Mouse (Mus musculus): Measurements from ENCODE around the gene Siva1. TPM values are rescaled to one million over a fixed set of nuclear protein-coding genes. Genes with fewer than 3 reads are reported as not detected.
A peak's percentile ranks its signal among the peaks of the same experiment; 100 is the strongest.

Siva1 gene
- polyA plus RNA-seq, 1 experiment from 2014 or later = 222 TPM

DNA sequence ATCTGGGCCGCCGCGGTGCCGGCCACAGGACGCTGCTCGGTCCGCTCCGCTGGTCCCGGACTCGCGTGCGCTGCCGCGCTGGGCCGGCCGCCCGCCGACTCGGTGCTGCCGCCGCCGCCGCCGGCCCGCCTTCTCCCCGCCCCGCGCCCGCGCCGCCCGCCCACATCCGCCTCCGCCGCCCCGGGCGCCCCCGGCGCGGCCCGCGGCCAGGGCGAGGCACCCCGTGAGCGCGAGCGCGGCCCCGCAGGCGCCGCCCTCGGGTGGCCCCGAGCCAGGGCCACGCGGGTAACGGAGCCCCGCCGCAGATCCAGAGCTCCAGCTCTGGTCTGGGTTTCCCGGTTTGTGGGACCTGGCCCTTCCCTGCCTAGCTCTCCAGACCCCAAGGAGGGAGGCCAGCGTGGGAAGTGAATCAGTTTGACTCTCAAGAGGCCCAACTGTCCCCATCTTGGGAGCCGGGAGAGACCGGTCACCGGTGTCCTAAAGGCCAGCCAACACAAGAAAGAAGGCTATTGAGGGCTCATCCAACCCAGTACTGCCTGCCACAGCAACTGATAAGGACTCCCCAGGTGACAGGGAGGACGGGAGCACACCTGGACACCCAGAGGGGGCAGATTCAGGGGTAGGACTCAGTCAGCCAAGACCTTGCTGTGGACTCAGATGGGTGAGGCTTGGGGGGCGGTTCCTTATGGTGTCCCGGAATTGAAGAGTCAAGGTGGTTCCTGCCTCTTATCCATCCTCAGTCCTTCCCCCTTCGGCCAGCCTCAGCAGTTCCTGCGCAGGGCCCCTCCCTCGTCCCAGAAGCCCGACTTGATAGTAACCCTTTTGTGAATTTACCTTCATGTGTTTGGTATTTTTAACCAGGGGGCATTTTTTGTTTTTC lies 29.9 kb downstream of the Siva1 start, which contains the start of gene Akt1:
Akt1 (minus strand) TSS at position 753 of the 880 bp plus-strand sequence.
- Histone ChIP-seq H3K4me1 (replicated peaks; ENCODE audit: control insufficient read depth, insufficient read depth, low read length) (peaks cover 40% of the 10 kb centered on the region), H3K4me3 (ENCODE audit: low read depth, low read length) (peak within 1 kb of the TSS; percentile 98)
- WGBS = under 1% methylated on average over 49 of the region's 70 CpGs

DNA sequence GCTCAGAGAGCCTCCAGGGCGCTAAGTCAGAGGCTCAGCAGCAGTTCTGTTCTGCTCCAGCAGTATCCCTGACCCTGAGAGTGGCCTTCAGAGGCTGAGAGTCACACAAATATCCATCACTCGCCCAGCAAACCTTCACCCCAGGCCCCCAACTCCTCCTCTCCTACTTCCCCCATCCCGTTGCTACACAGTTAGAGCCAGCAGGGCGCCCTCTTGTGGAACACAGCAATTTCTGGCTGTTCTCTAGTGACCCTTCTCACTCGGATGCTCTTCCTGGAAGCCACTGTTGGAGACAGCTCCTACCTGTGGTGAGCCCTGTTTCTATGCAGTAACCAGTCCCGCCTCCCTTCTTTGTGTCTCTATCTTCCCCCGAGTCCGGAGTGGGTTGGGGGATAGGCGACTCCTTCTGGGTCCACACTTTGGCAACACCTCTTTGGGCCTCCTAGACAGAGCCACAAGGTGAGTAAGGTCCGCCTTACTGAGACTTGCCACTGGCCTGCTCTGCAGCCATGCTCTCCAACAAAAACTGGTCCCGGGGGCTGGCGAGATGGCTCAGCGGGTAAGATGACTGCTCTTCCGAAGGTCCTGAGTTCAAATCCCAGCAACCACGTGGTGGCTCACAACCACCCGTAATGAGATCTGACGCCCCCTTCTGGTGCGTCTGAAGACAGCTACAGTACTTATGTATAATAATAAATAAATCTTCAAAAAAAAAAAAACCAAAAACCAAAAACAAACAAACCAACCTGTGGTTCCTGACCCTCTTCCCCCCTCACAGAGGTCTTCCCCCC lies 31.0 kb downstream of the Siva1 start:
- Histone ChIP-seq H3K9ac (ENCODE audit: low read depth, low read length) (peak overlapping the region; percentile 97), H3K27me3 (replicated peaks; ENCODE audit: control insufficient read depth, insufficient read depth, low read length) (peaks cover 34% of the 10 kb centered on the region), H3K4me1 (replicated peaks; ENCODE audit: control insufficient read depth, insufficient read depth, low read length) (peaks cover 44% of the 10 kb centered on the region), H3K4me2 (peak overlapping the region; percentile 94), H3K9me3 (ENCODE audit: control insufficient read depth, low read length) (no peaks in the 10 kb centered on the region), H3K4me3 (ENCODE audit: low read depth, low read length) (peak overlapping the region; percentile 98), H3K27ac (ENCODE audit: low read depth, low read length) (peak overlapping the region; percentile 94), H3K36me3 (ENCODE audit: control insufficient read depth, insufficient read depth, low read length) (no peaks in the 10 kb centered on the region; the same call in 1 of the 2 replicates)
- peak; percentile 62 for ATAC-seq (replicated peaks; ENCODE audit: low FRiP score)
- DNase-seq (ENCODE audit: low spot score) = peak; percentile 79
- WGBS = 15% methylated on average over 18 of the region's 18 CpGs

More for the DNA sequence above, 29.9 kb downstream of the Siva1 start, which contains the start of gene Akt1:
- ATAC-seq (replicated peaks; ENCODE audit: low FRiP score) (peak; percentile 65), DNase-seq (ENCODE audit: low spot score) (peak; percentile 84)
- Histone ChIP-seq H3K27me3 (replicated peaks; ENCODE audit: control insufficient read depth, insufficient read depth, low read length) (peaks cover 24% of the 10 kb centered on the region), H3K9ac (ENCODE audit: low read depth, low read length) (peak within 1 kb of the TSS; percentile 97), H3K36me3 (ENCODE audit: control insufficient read depth, insufficient read depth, low read length) (peaks cover 4% of the 10 kb centered on the region; the same call in 1 of the 2 replicates), H3K27ac (ENCODE audit: low read depth, low read length) (peak within 1 kb of the TSS; percentile 94), H3K9me3 (ENCODE audit: control insufficient read depth, low read length) (no peaks in the 10 kb centered on the region), H3K4me2 (peak within 1 kb of the TSS; percentile 94)

DNA sequence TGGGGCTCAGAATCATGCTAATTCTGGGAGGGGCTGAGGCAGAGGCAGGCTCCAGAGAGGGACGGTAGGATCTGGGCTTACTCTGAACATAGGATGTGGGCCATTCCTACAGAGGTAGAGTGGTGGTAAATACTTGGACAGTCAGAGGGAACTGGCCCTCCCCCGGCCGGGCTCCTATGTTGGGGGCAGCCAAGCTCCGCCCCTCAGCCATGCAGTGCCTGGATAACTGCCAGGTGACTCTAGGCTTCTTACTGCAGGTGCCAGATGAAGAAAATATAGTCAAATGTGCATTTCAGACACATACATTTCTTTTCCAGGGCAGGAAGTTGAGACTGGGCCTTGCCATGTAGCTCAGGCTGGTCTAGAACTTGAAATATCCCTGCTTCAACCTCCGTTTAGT lies 32.6 kb downstream of the Siva1 start:
- H3K9ac ChIP-seq (ENCODE audit: low read depth, low read length) = no peak overlapping the region
- no peaks in the 10 kb centered on the region for H3K9me3 ChIP-seq (ENCODE audit: control insufficient read depth, low read length)
- no peaks in the 10 kb centered on the region for H3K36me3 ChIP-seq (ENCODE audit: control insufficient read depth, insufficient read depth, low read length)
- no peak overlapping the region for H3K4me3 ChIP-seq (ENCODE audit: low read depth, low read length)
- no peak for ATAC-seq (replicated peaks; ENCODE audit: low FRiP score)
- 63% methylated on average over 5 of the region's 5 CpGs for WGBS
- H3K27ac ChIP-seq (ENCODE audit: low read depth, low read length) = no peak overlapping the region
- DNase-seq (ENCODE audit: low spot score) = no peak
- H3K27me3 ChIP-seq (replicated peaks; ENCODE audit: control insufficient read depth, insufficient read depth, low read length) = peaks cover 48% of the 10 kb centered on the region
- H3K4me1 ChIP-seq (replicated peaks; ENCODE audit: control insufficient read depth, insufficient read depth, low read length) = peaks cover 28% of the 10 kb centered on the region
- H3K4me2 ChIP-seq = no peak overlapping the region

DNA sequence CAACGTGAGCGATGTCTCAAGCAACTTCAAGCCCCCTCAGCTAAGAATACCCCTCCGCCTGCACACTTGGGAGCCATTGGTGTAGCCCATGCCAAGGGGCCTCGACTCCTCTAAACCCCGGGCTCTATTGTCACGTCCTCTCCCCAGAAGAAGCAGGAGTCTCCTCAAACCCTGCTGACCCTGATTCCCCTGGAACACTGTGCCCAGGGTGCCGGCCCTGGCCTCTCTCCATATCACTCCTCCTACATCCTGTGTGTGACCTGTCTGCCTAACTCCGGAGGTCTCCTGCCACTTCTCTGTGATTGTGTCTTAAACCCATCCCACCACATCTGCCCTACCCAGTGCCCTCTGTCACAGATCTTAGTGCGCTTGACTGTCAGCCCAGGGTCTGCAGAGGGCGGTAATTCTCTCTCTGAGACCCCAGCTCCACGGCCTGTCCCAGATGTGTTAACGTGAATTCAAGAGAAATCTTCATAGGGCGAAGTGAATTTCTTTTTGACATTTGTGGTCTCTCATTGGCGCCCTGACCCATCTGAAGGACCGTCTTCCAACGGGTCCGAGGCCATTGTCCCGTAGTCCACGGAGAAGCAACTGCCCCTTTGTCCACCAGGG lies 33.6 kb downstream of the Siva1 start:
- DNase-seq (ENCODE audit: low spot score) (no peak), ATAC-seq (replicated peaks; ENCODE audit: low FRiP score) (no peak)
- 24% methylated on average over 19 of the region's 19 CpGs for WGBS
- H3K4me2 ChIP-seq = peak overlapping the region; percentile 98
- no peak overlapping the region for H3K27ac ChIP-seq (ENCODE audit: low read depth, low read length)
- H3K4me3 ChIP-seq (ENCODE audit: low read depth, low read length) = peak overlapping the region; percentile 77
- H3K4me1 ChIP-seq (replicated peaks; ENCODE audit: control insufficient read depth, insufficient read depth, low read length) = peaks cover 18% of the 10 kb centered on the region
- H3K36me3 ChIP-seq (ENCODE audit: control insufficient read depth, insufficient read depth, low read length) = no peaks in the 10 kb centered on the region
- H3K9me3 ChIP-seq (ENCODE audit: control insufficient read depth, low read length) = no peaks in the 10 kb centered on the region
- H3K9ac ChIP-seq (ENCODE audit: low read depth, low read length) = 0 out of 2 replicates have a peak overlapping the region, but pooled peaks have one; percentile 67
- H3K27me3 ChIP-seq (replicated peaks; ENCODE audit: control insufficient read depth, insufficient read depth, low read length) = peaks cover 57% of the 10 kb centered on the region

DNA sequence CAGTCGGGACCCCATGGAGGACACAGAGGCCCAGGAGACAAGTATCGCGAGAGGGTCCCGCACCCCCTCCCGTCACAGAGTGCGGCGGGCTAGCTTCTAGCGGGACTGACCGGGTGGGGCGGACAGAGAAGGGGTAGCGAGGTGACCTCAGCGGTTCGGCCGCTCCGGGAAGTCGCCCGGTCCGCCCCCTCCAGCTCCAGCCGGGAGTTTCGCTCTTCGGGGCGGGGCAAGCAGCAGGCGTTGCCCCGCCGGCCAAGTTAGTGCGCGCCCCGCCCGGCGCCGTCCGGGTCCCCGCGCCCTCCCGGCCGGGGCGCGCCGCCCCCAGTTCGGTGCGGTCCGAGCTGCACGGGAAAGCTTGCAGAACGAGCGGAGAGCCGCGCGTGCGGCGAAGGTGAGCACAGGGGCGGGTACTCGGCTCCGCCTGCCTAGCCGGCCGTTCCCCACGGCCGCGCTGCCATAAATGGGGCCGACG lies 34.1 kb downstream of the Siva1 start, which contains the start of gene Zbtb42:
Zbtb42 (plus strand) TSS at position 274 of the 472 bp plus-strand sequence.
- WGBS = 1% methylated on average over 48 of the region's 60 CpGs
- Histone ChIP-seq H3K4me1 (replicated peaks; ENCODE audit: control insufficient read depth, insufficient read depth, low read length) (peaks cover 18% of the 10 kb centered on the region), H3K4me2 (peak within 1 kb of the TSS; percentile 98), H3K4me3 (ENCODE audit: low read depth, low read length) (peak within 1 kb of the TSS; percentile 77), H3K27ac (ENCODE audit: low read depth, low read length) (no peak within 1 kb of the TSS), H3K36me3 (ENCODE audit: control insufficient read depth, insufficient read depth, low read length) (no peaks in the 10 kb centered on the region), H3K27me3 (replicated peaks; ENCODE audit: control insufficient read depth, insufficient read depth, low read length) (peaks cover 58% of the 10 kb centered on the region), H3K9me3 (ENCODE audit: control insufficient read depth, low read length) (no peaks in the 10 kb centered on the region), H3K9ac (ENCODE audit: low read depth, low read length) (peak within 1 kb of the TSS; percentile 67)
- ATAC-seq (replicated peaks; ENCODE audit: low FRiP score) (peak; percentile 13; the same call in 1 of the 2 replicates), DNase-seq (ENCODE audit: low spot score) (peak; percentile 75)

DNA sequence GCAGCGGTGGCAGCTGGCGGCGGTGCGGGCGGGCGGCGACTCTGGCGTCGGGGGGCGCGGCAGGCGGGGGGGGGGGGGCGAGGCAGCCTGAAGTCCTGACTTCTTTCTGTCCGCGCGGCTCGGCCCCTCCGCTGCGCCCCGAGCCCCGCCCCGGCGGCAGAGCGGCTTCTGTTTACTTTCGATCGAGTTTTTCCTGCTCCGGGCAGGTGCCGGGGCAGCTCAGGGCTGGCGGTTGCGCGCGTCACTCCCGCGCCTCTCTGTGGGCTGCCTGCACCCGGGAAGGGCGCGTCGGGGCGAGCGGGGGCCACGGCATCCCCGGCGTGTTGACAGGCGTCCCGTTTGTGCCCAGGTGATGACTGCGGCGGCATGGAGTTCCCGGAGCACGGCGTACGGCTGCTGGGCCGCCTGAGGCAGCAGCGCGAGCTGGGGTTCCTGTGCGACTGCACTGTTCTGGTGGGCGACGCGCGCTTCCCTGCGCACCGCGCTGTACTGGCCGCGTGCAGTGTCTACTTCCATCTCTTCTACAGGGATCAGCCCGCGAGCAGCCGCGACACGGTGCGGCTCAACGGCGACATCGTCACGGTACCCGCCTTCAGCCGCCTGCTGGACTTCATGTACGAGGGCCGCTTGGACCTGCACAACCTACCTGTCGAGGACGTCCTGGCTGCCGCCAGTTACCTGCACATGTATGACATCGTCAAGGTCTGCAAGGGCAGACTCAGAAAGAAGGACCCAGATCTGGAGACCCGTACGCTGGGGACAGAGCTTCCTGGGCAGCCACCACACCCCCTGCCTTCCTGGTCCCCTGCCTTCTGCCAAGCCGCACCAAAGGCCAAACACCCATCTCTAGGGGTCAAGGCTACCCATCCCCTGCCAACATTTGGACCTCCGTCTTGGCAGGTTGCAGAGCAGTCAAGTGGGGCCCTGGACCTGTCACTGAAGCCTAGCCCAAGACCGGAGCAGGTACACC lies 34.8 kb downstream of the Siva1 start:
- ATAC-seq (replicated peaks; ENCODE audit: low FRiP score) (no peak), DNase-seq (ENCODE audit: low spot score) (peak; percentile 73)
- no peaks in the 10 kb centered on the region for H3K36me3 ChIP-seq (ENCODE audit: control insufficient read depth, insufficient read depth, low read length)
- no peaks in the 10 kb centered on the region for H3K9me3 ChIP-seq (ENCODE audit: control insufficient read depth, low read length)
- peaks cover 18% of the 10 kb centered on the region for H3K4me1 ChIP-seq (replicated peaks; ENCODE audit: control insufficient read depth, insufficient read depth, low read length)
- H3K4me3 ChIP-seq (ENCODE audit: low read depth, low read length) = peak overlapping the region; percentile 77
- no peak overlapping the region for H3K27ac ChIP-seq (ENCODE audit: low read depth, low read length)
- peak overlapping the region; percentile 98 for H3K4me2 ChIP-seq
- WGBS = 4% methylated on average over 76 of the region's 87 CpGs
- H3K27me3 ChIP-seq (replicated peaks; ENCODE audit: control insufficient read depth, insufficient read depth, low read length) = peaks cover 58% of the 10 kb centered on the region
- peak overlapping the region; percentile 67 for H3K9ac ChIP-seq (ENCODE audit: low read depth, low read length)

DNA sequence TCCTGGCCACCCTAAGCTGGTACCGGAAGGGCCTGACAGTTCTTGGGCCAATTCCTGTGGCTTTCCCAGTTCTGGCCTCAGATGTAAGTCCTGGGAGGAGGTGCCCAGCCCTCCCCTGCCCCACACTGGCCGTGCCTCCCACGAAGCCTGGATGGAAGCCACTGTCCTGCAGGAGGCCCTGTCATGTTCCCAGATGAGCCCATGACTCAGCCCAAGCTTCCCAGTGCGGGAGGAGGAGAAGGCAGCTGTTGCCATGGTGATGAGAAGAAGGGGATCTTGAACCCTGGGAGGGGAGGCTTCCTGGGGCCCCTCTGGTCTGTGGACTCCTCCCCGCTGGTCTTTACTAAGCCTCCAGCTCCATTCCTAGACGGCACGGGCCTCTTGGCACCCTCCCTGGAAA lies 38.9 kb downstream of the Siva1 start:
- peaks cover 48% of the 10 kb centered on the region for H3K27me3 ChIP-seq (replicated peaks; ENCODE audit: control insufficient read depth, insufficient read depth, low read length)
- H3K9me3 ChIP-seq (ENCODE audit: control insufficient read depth, low read length) = no peaks in the 10 kb centered on the region
- WGBS = 63% methylated on average over 7 of the region's 7 CpGs
- ATAC-seq (replicated peaks; ENCODE audit: low FRiP score) (no peak), DNase-seq (ENCODE audit: low spot score) (no peak)
- H3K4me1 ChIP-seq (replicated peaks; ENCODE audit: control insufficient read depth, insufficient read depth, low read length) = peaks cover 8% of the 10 kb centered on the region
- H3K9ac ChIP-seq (ENCODE audit: low read depth, low read length) = no peak overlapping the region
- no peak overlapping the region for H3K27ac ChIP-seq (ENCODE audit: low read depth, low read length)
- no peak overlapping the region for H3K4me3 ChIP-seq (ENCODE audit: low read depth, low read length)
- no peaks in the 10 kb centered on the region for H3K36me3 ChIP-seq (ENCODE audit: control insufficient read depth, insufficient read depth, low read length)
- no peak overlapping the region for H3K4me2 ChIP-seq
